Mouse (Mus musculus): ENCODE measurements around the gene Cmtm1.
"Not testable (repeated sequence)": the region's sequence is repeated elsewhere in the genome, so short reads cannot be mapped to it uniquely, and the experiment has no call there.

DNA sequence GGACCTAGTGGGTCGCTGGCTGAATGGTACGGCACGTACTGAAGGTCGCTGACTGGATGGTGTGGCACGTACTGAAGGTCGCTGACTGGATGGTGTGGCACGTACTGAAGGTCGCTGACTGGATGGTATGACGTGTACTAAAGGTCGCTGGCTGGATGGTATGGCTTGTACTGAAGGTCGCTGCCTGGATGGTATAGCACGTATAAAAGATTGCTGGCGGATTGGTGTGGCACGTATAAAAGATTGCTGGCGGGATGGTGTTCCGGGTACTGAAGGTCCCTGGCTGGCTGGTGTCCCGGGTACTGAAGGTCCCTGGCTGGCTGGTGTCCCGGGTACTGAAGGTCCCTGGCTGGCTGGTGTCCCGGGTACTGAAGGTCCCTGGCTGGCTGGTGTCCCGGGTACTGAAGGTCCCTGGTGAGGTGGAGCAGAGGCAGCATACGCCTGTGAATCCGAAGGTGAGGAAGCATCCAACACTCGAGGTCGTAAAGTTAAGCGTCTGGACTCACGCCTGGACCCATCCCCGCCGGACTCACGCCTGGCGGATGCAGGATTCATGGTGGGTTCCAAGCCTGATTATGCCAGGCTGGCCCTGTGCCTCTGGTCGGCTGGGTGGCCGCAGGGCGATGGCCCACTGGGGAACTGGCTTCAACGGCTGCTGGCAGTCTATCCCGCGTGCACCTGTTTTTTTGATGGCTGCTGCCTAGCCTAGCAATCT, at the start of gene Cmtm1, which contains the start of gene Gm45711:
- not testable (repeated sequence) for TF ChIP-seq MXI1 (IDR thresholded peaks at IDR 0.05; ENCODE audit: low read depth, low read length); CTCF (conservative IDR thresholded peaks at IDR 0.05 in 1 of 2, IDR thresholded peaks at IDR 0.05 in 1 of 2; ENCODE audit: low read depth in 2 of 2, low read length in 2 of 2); ELF1 (IDR thresholded peaks at IDR 0.05; ENCODE audit: low read depth, low read length); RAD21 (IDR thresholded peaks at IDR 0.05; ENCODE audit: low read depth, low read length); RCOR1 (conservative IDR thresholded peaks at IDR 0.05; ENCODE audit: low read depth, low read length); NRF1 (IDR thresholded peaks at IDR 0.05; ENCODE audit: low read depth, low read length); MYC (IDR thresholded peaks at IDR 0.05; ENCODE audit: low read depth, low read length); BHLHE40 (IDR thresholded peaks at IDR 0.05; ENCODE audit: low read depth, low read length); JUN (IDR thresholded peaks at IDR 0.05; ENCODE audit: insufficient read depth, low read depth, low read length); POLR2A (IDR thresholded peaks at IDR 0.05; ENCODE audit: low read depth, low read length); TCF12 (IDR thresholded peaks at IDR 0.05; ENCODE audit: low read depth, low read length); POLR2AphosphoS2 (IDR thresholded peaks at IDR 0.05; ENCODE audit: low read depth, low read length)
